Mouse (Mus musculus) frontal cortex, adult 2 months (tissue): ENCODE measurements around the gene Mrnip. TPM values are rescaled to one million over a fixed set of nuclear protein-coding genes. Genes with fewer than 3 reads are reported as not detected.

ENCODE experiments used
- DNase-seq, 2 experiments: peaks; one replicate each; pipeline ENCODE4 v3.0.0; 2022; ENCODE audit warnings: low spot score in 1 of 2; ENCODE audit errors: extremely low spot score in 1 of 2
- polyA plus RNA-seq: library from polyadenylated mRNA; depleted of rRNA; stranded (reverse); fragments of >200 nt; gene quantifications from 2 replicates; pipeline ENCODE4 v1.2.3, GENCODE M21; 2012

Mrnip gene
- polyA plus RNA-seq, 1 experiment = 25.1 TPM

DNA sequence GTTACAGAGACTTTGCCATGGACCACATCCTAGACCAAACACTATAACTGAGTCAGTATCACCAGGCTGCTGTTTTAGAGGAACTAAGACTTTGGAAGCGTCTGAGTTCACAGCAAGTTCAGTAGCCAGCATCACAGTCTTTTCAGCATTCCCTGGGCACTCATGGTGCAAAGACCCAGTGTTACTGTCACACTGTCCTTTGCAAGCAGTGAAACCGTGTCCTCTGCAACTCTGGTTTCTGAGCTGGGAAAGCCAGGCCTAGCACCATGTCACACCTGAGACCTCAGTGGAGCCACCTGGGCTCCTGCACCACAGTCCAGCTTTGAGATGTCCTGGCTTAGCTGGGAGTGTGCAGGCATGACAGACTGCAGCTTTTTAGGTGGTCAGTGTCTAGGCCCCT is 24.7 kb downstream of the Mrnip start:
- no peak for DNase-seq

DNA sequence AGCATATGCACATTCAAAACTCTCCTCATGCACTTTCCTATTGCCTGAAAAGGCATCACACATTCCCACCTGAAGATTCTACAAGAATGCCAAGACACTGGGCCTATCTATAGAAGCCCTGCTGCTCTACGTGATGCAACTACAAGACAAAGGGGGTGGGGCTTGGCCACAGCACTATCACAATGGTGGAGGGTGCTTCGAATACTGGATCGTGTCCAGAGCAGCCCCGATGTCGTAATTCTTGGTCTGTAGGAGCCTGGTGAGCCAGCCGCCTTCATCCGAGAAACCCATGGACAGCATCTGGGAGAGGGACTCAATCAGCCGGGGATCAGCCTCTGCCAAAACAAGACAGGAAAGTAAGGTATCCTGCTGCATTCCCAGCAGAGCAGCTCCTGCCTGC is 26.4 kb downstream of the Mrnip start:
- no peak for DNase-seq

DNA sequence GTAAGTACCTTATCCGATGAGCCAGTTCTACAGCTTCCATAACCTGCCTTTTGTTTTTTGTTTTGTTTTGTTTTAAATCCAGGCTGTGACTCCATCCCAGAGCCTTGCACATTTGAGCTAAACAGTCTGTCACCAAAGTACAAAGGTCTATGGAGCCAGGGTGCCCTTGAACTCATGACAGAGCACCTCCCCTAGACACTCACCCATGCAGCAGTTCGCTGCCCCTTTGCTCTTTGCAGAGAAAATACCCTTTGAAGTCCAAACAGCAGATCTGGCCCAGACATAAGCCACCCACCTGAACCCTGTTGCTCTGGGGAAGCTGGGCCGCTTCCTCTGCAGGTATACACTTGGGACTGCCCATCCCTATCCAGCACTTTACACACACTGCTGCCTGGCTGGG is 27.3 kb downstream of the Mrnip start:
- no peak for DNase-seq

GRCm38 (mm10) chr11:50203302-50203827 is 29.1 kb downstream of the Mrnip start:
- DNase-seq = no peak

GRCm38 (mm10) chr11:50205434-50205833 is 31.2 kb downstream of the Mrnip start:
- no peak for DNase-seq

- DNase-seq = no peak
These were observed 31.8 kb downstream of the Mrnip start for GRCm38 (mm10) chr11:50206037-50206436.

DNA sequence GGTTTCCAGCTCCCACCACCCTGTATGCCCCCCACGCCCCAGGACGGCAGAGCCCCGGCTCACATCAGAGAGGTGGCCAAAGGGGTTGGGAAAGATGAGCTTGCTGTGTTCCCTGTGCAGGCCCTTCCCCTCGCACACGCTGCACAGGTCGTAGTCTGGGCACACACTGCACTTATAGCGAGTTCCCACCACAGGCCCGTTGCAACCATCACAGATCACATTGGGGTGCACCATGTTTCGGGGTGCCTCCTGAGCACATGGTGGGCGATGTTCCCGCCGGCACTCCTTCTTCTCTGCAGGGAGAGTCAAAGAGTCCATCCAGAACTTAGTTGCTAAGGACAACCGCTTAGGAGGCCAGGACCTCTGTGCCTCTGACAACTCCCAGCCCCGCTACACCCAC is 33.1 kb downstream of the Mrnip start:
- no peak for DNase-seq

DNA sequence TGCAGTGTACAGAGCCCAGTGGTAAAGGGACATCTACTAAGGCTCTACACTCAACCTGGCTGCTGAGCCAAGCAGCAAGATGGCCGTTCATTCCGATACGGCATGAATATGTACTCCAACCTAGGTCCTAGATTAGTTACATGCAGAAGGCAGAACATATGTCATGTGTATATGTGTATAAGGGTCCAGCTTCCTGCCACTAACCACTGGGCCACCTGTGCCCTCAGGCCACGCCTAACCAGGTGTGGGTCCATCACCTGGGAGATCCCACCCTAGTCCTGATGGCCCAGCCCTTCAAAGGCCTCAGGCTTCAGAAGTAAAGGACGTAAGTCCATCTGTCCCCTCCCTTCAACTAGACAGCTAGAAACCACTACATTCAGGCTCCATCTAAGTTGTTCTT is 33.8 kb downstream of the Mrnip start:
- no peak for DNase-seq

- DNase-seq = peak; percentile 79 to 85
These were observed 35.9 kb downstream of the Mrnip start for GRCm38 (mm10) chr11:50210101-50210504.

DNA sequence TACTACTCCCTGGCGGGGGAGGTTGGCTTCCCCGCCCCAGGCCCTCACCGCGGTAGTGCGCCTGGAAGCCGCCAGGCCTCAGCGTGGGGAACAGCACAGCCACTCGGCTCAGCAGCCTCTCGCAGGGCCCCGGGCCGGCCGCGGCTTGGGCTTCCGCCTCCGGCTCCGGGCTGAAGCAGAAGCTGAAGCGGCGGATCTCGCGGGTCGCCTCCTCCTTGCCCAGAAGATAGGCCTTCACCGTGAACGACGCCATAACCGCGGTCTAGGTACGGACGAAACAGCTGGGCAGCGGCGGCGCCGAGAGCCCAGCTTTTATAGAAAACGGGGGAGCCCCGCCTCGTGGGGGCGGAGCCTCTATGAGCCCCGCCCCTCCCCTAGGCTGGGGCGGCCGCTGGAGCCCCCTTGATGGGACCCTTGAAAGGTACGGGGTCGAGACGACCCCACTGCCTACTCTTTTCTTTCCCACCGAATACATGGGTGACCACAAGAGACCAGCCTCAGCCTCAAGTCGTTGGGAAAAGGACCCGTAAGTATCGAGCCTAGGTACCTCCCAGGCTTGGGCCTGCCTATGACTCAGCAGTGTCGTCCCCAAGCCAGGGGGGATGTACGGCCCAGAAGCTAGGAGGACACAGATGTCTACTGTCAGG is 36.4 kb downstream of the Mrnip start, which contains the start of the genes Sqstm1 and Mgat4b:
Sqstm1 (minus strand) TSS at position 323 of the 647 bp plus-strand sequence.
Mgat4b (plus strand) TSS at position 386 of the 647 bp plus-strand sequence.
- DNase-seq = peak; percentile 52 to 81

DNA sequence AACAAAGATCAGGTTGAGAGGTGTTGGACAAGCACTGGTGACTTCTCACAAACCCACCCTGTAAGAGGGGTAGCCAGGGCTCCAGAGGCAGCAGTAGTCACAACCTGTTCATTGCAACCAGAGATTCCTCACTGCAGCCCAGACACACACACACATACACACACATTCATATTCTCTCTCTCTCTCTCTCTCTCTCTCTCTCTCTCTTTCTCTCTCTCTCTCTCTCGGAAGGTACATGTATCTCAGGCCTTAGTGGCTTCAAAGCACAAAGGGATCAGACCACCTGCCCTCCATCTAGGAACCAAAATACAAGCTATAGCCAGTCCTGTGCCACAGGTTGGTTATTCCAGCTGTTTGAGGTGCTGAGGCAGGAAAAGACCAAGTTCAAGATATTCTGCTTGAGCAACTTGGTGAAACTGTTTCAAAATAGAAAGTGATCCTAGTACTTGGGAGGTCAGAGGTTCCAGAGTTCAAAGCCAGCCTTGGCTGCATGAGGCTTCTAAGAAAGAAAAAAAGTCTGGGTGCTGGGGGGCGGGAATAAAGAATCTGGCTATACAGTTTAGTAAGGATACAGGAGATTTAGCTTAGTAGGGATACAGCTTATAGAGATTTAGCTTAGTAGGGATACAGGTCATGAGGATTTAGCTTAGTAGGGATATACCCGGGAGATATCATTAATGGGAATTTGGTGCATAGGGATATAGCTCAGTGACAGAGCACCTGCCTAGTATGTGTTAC is 37.2 kb downstream of the Mrnip start:
- no peak for DNase-seq

DNA sequence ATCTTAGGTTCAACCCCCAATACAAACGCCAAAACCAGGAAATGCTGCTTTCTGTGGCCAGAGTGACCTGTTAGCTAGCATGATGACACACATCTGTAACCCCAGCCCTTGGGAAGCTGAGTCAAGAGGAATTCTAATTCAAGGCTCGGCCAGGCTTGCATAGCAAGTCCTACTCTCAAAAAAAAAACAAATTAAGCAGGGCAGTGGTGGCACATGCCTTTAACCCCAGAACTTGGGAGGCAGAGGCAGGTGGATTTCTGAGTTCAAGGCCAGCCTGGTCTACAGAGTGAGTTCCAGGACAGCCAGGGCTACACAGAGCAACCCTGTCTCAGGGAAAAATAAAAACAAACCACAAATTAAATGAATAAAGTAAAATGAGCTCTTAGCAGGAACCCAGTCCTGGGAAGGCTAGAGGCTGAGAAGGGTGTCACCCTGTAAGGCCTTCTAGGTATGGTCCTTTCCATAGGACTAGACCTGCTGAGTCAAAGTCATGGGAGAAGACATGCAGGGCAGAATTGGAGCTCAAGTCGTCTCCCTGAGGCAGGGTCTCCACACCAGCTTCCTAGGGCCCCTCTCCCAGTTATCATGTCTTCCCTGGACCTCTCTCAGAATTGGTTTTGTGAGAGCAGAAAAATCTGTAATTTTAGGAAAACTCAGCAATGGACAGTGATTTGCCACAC is 38.0 kb downstream of the Mrnip start:
- DNase-seq = no peak

GRCm38 (mm10) chr11:50212848-50213758 is 38.9 kb downstream of the Mrnip start:
- no peak for DNase-seq

GRCm38 (mm10) chr11:50214631-50215030 is 40.4 kb downstream of the Mrnip start:
- DNase-seq = no peak

GRCm38 (mm10) chr11:50215633-50216032 is 41.4 kb downstream of the Mrnip start:
- no peak for DNase-seq

DNA sequence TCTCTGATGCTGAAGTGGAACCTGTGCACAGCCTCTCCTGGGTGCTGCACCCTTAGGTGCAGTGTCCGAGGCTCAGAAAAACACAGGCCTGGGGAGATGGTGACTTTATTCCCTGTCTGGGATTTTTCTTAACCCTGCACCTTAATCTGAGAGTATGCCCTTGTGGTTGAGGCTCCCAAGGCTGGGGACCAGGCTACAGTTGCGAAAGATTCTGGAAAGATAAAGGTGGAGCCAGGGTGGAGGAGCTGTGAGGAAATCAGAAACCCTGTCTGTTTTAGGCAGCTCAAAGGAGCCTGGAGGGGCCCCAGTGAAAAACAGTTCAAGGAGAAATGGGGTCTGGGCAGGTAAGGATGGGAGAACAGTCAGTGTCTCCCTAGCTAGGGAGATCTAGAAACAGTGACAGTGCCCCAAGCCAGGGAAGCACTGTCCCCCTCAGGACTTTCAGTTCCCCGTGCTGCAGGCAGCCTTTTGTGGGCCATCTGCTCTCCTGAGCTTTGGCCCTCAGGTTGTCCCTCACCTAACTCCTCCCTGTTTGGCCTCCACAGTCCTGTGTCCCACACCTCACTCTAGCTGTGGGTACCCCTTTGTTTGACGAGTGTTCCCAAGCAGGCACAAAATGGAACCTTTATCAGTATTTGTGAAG is 42.6 kb downstream of the Mrnip start:
- no peak for DNase-seq

DNA sequence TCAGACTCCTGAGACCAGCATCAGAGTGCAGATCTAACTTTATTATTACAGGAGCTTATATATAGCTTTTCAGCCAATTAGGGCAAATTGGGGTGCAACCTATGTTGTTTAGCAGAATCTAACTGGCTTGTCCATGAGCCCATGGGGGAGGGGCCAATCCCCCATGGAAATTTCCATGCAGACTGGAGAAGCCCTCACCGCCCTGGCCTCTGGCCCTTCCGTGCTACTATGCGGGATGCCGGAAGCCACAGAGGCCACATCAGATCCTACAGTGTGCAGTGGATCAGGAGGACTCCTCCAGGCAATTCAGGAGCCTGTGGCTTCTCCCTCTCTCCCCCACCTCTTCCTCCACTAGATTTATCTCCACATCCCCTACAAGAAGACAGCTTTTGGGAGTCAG is 43.6 kb downstream of the Mrnip start:
- DNase-seq = no peak

DNA sequence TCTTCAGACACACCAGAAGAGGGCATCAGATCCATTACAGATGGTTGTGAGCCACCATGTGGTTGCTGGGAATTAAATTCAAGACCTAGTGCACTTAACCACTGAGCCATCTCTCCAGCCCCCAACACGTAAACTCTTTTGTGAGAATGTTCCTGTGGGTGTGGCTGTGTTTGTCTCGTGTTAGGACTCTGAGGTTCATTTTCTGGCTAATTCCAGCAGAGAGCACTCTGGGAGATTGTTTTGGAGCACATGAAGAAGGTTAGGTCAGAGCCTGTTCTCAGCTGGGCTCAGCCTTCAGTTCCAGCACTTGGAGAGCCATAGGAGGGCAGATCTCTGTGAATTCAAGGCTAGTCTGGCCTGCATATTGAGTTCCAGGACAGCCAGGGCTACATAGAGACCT is 45.6 kb downstream of the Mrnip start:
- DNase-seq = no peak

GRCm38 (mm10) chr11:50222559-50223276 is 48.5 kb downstream of the Mrnip start:
- DNase-seq = no peak
